13 mouse cellular contexts compared by ENCODE assay signal in the genomic region with DNA sequence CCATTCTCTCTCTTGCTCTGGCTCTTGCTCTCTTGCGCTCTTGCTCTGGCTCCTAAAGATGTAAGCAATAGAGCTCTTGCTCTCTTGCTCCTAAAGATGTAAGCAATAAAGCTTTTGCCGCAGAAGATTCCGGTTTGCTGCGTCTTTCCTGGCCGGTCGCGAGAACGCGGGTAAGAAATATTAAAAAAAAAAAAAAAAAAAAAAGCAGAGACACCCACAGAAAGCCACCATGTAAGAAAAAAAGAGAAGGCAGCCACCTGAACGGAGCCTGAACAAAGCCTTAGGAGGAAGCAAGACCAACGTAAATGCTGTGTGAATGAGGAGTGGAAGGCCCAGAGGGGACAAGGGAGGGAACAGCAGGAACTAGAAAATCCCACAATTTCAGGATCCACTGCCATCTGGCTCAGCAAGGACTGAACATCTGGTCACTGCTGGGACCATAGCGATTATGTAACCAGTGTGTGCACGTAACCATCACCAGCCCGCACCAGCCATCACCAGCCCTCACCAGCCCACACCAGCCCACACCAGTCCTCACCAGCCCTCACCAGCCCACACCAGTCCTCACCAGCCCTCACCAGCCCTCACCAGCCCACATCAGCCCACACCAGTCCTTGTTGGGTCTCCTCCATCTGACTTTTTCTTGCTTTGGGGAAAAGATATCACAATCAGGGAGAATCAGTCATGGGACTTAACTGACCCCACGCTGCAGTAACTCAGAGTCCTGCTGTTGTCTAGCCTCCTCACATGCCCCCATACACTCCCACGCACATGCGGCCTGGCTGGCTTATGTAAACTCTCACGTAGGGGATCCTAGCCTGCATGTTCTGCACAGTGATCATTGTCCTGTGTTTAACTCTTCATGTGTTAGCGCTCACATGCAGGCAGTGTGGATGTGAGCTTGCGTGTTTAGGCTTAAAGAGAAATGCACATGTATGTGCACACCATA. TPM values are rescaled to one million over a fixed set of nuclear protein-coding genes. Genes with fewer than 3 reads are reported as not detected.
DNase-seq lines count a peak whose midpoint lies in the region; TF ChIP-seq lines count a peak whose summit lies in the region.
"Had no signal": no experiment of that assay in that cellular context is flagged by ENCODE, and none has a peak within 500 bp of the region (broad histone marks: within the 10 kb centered on the region; RNA-seq: fewer than 3 reads in every experiment).

No protein-coding gene starts in this region.

- no peak for DNase-seq in ES-E14 (ENCODE audit: low read depth, low spot score)
- peak; percentile 45 to 57 for DNase-seq in gastrocnemius, postnatal 36 days
- DNase-seq in limb, embryonic 10.5 days (ENCODE audit: low spot score) = no peak
- DNase-seq in lung, adult 2 months = no peak
- DNase-seq in adrenal gland, adult (ENCODE audit: inconsistent age in 2 of 2, low spot score in 1 of 2) = no peak
- no peak for DNase-seq in thymus, postnatal 14 days
- DNase-seq in left cerebral cortex, adult 9 months (ENCODE audit: low spot score in 2 of 2) = no peak
- DNase-seq: cerebellum, postnatal 36 days; kidney, postnatal 36 days; lung, postnatal 10 days; retina, postnatal 1 day had no signal

- H3K9ac ChIP-seq in ES-E14 (ENCODE audit: insufficient read depth, low read depth, low read length, poor library complexity, severe bottlenecking) = no peak overlapping the region
- H3K9ac ChIP-seq: stomach, embryonic 15.5 days had no signal

- no peak for TF ChIP-seq POLR2A in lung, adult 2 months (IDR thresholded peaks at IDR 0.05; ENCODE audit: borderline replicate concordance, extremely low read depth, low read depth, low read length)

- H3K36me3 ChIP-seq in E14TG2a.4 (ENCODE audit: insufficient read depth, low read length) (no peaks in the 10 kb centered on the region), ES-E14 (ENCODE audit: control insufficient read depth, insufficient read depth, low read length, poor library complexity, severe bottlenecking) (no peaks in the 10 kb centered on the region)
- no peaks in the 10 kb centered on the region for H3K36me3 ChIP-seq in limb, embryonic 10.5 days
- H3K36me3 ChIP-seq: stomach, embryonic 15.5 days had no signal

- H3K27me3 ChIP-seq in E14TG2a.4 (ENCODE audit: insufficient read depth, low read length) = no peaks in the 10 kb centered on the region
- no peaks in the 10 kb centered on the region for H3K27me3 ChIP-seq in limb, embryonic 10.5 days (ENCODE audit: low read depth, poor library complexity, severe bottlenecking)
- H3K27me3 ChIP-seq: stomach, embryonic 15.5 days had no signal

- peaks cover 52% of the 10 kb centered on the region for H3K9me3 ChIP-seq in E14TG2a.4 (ENCODE audit: low read length)
- peaks cover 8% of the 10 kb centered on the region for H3K9me3 ChIP-seq in ES-E14 (ENCODE audit: control insufficient read depth, insufficient read depth, low read depth, low read length)
- no peaks in the 10 kb centered on the region for H3K9me3 ChIP-seq in limb, embryonic 10.5 days (replicated peaks)
- H3K9me3 ChIP-seq: stomach, embryonic 15.5 days had no signal

- in situ Hi-C loops in ES-E14 (cut with MboI; ENCODE audit: low sequenced_read_pairs in 2 of 2, unreplicated experiment in 2 of 2) = no loop called here

- 95% methylated on average over 20 of the region's 20 CpGs for WGBS in limb, embryonic 10.5 days
- 80% methylated on average over 20 of the region's 20 CpGs for WGBS in lung, adult 2 months

- H3K27ac ChIP-seq in ES-E14 (ENCODE audit: insufficient read depth, low read depth, low read length, poor library complexity, severe bottlenecking) = no peak overlapping the region
- 0 out of 2 replicates have a peak overlapping the region, but pooled peaks have one; percentile 3 for H3K27ac ChIP-seq in limb, embryonic 10.5 days
- H3K27ac ChIP-seq: stomach, embryonic 15.5 days had no signal

- no peak for TF ChIP-seq CTCF in E14TG2a.4 (conservative IDR thresholded peaks at IDR 0.05; ENCODE audit: low read length)
- no peak for TF ChIP-seq CTCF in lung, adult 2 months (IDR thresholded peaks at IDR 0.05; ENCODE audit: insufficient read depth, low read length)

- no peaks in the 10 kb centered on the region for H3K4me1 ChIP-seq in E14TG2a.4 (replicated peaks; ENCODE audit: low read depth, low read length)
- no peaks in the 10 kb centered on the region for H3K4me1 ChIP-seq in ES-E14 (ENCODE audit: control insufficient read depth in 2 of 2, insufficient read depth in 2 of 2, low read length in 2 of 2, poor library complexity in 1 of 2)
- H3K4me1 ChIP-seq in limb, embryonic 10.5 days = peaks cover 5% of the 10 kb centered on the region
- H3K4me1 ChIP-seq in lung, adult 2 months (ENCODE audit: control insufficient read depth, insufficient read depth, low read length) = no peaks in the 10 kb centered on the region
- H3K4me1 ChIP-seq: stomach, embryonic 15.5 days had no signal

- intact Hi-C loops in gastrocnemius, postnatal 36 days (cut with DNase I) = no loop called here

- H3K4me3 ChIP-seq in E14TG2a.4 (replicated peaks; ENCODE audit: low read length) (peak overlapping the region; percentile 26; the same call in 1 of the 2 replicates), ES-E14 (ENCODE audit: insufficient read depth in 1 of 2, low read depth in 1 of 2, low read length in 2 of 2, poor library complexity in 1 of 2, severe bottlenecking in 1 of 2) (no peak overlapping the region)
- H3K4me3 ChIP-seq in limb, embryonic 10.5 days = no peak overlapping the region
- no peak overlapping the region for H3K4me3 ChIP-seq in lung, adult 2 months (replicated peaks; ENCODE audit: extremely low read depth, low read depth, low read length)
- H3K4me3 ChIP-seq: stomach, embryonic 15.5 days had no signal

TF ChIP-seq in ES-E14, 5 proteins besides CTCF, POLR2A, EP300 and RAD21:
- TF ChIP-seq ZNF384 (IDR thresholded peaks at IDR 0.05; ENCODE audit: low read depth, low read length) (peak; percentile 54; the same call in 1 of the 2 replicates), HCFC1 (IDR thresholded peaks at IDR 0.05; ENCODE audit: borderline replicate concordance, insufficient read depth, low read length) (no peak), ZC3H11A (IDR thresholded peaks at IDR 0.05; ENCODE audit: borderline replicate concordance, low read depth, low read length) (no peak), MAFK (IDR thresholded peaks at IDR 0.05; ENCODE audit: insufficient read depth, low read depth, low read length) (no peak), CHD2 (IDR thresholded peaks at IDR 0.05; ENCODE audit: low read depth, low read length) (no peak)

RNA-seq across cellular contexts. Expression of gene Plpp7, which starts 24.7 kb away (rescaled TPM):
- total RNA-seq in ES-E14 (2012; rRNA removed) = 1.4 and 4.3 TPM in 2 replicates
- 100 to 1,000 TPM in 1 of 2 experiments, 10 to 100 TPM in 1; 96.9 to 117 TPM for total RNA-seq in gastrocnemius, postnatal 36 days (2021)
- polyA plus RNA-seq in limb, embryonic 10.5 days (2016; fragmentation: Nextera tagmentation; extraction: Ambion mirVana) = 2.8 and 3.8 TPM in 2 replicates
- polyA plus RNA-seq in lung, adult 2 months (2012; rRNA removed) = 8.0 and 9.5 TPM in 2 replicates

RNA-seq across cellular contexts. Expression of gene Prrc2b, which starts 30.8 kb away (rescaled TPM):
- 75.1 and 88.5 TPM in 2 replicates for total RNA-seq in ES-E14 (2012; rRNA removed)
- total RNA-seq in gastrocnemius, postnatal 36 days (2021) = 10 to 100 TPM; 69.4 to 70.1 TPM
- 71.2 and 80.3 TPM in 2 replicates for polyA plus RNA-seq in limb, embryonic 10.5 days (2016; fragmentation: Nextera tagmentation; extraction: Ambion mirVana)
- polyA plus RNA-seq in lung, adult 2 months (2012; rRNA removed) = 67.9 and 68.5 TPM in 2 replicates

RNA-seq across cellular contexts. Expression of gene Fam78a, which starts 35.4 kb away (rescaled TPM):
- 4.1 and 4.8 TPM in 2 replicates for total RNA-seq in ES-E14 (2012; rRNA removed)
- 10 to 100 TPM; 13.2 to 16.5 TPM for total RNA-seq in gastrocnemius, postnatal 36 days (2021)
- polyA plus RNA-seq in limb, embryonic 10.5 days (2016; fragmentation: Nextera tagmentation; extraction: Ambion mirVana) = 2.0 TPM in 2 replicates
- 6.0 and 7.5 TPM in 2 replicates for polyA plus RNA-seq in lung, adult 2 months (2012; rRNA removed)

Comparison
In these comparisons a context has a peak if more than half of its experiments do, and no peak if none do; other contexts are left out.
1. DNase-seq: peak in gastrocnemius, postnatal 36 days (2 of 2); none in ES-E14 (single experiment), limb, embryonic 10.5 days (single experiment), lung, adult 2 months (single experiment), adrenal gland, adult (0 of 2), thymus, postnatal 14 days (single experiment) and left cerebral cortex, adult 9 months (0 of 2).
2. RNA of gene Plpp7, which starts 24.7 kb away (total RNA-seq): 96.9 to 117 TPM in gastrocnemius, postnatal 36 days; 1.4 to 4.3 TPM in ES-E14; every median in the first group is over 10 times any median in the second.